Mouse (Mus musculus): ENCODE measurements at regions not wholly inside any gene's neighbourhood (a gene's known extent, or its start where the extent isn't known, plus 50 kb on each side); places are given as distances from the start of the nearest gene placed in this dataset.

DNA sequence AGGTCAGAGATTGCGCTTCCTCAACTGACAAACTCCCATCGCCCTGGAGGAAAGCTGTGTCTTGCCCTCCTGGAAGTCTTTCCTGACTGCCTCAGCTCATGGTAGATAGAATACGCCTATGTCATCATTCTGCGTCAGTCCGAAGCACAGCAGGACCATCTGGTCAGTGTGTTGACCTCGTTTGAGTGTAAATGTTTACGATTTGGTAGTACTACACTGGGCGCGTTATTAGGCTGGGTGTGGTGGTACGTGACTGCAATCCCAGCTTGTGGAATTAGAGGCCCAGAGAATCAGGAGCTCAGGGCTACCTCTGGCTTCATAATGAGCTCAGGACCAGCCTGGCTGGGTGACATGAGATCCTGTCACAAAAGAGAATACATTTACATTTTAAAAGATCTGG lies 62.0 kb upstream of the Cbln4 start:
- no peak for TF ChIP-seq POLR2A (IDR thresholded peaks at IDR 0.05; ENCODE audit: insufficient read depth, low read depth, low read length)
- no peak for TF ChIP-seq CTCF (IDR thresholded peaks at IDR 0.05)
- no peak for TF ChIP-seq EP300 (IDR thresholded peaks at IDR 0.05; ENCODE audit: insufficient read depth, low read depth, low read length)

All from heart, adult 2 months (tissue).